Mouse (Mus musculus) MEL (cell line): ENCODE measurements around the gene Apobec3. TPM values are rescaled to one million over a fixed set of nuclear protein-coding genes. Genes with fewer than 3 reads are reported as not detected.

Source experiments
- DNase-seq: peaks from one replicate; pipeline ENCODE4 v3.0.0; 2011; ENCODE audit warnings: low read depth, low spot score
- H3K27ac ChIP-seq: 2 replicates; pipeline ENCODE4 v1.5.1; 2012; ENCODE audit warnings: low read depth, mild to moderate bottlenecking, control low read depth, low read length, moderate library complexity; ENCODE audit not compliant: control insufficient read depth
- H3K27me3 ChIP-seq, 2 experiments: fragments of 150-350 bp in 1 of 2; sonication (generic) in 1 of 2; 2 replicates each; pipeline ENCODE4 v1.6.1; 2012; ENCODE audit warnings: low read length in 2 of 2, mild to moderate bottlenecking in 2 of 2, improper control_type of control experiment in 1 of 2, moderate library complexity in 1 of 2; ENCODE audit not compliant: insufficient read depth in 2 of 2, control insufficient read depth in 1 of 2
- H3K36me3 ChIP-seq, 2 experiments: 2 replicates each; pipeline ENCODE4 v1.6.1; 2012 to 2014; ENCODE audit warnings: low read length in 2 of 2, improper control_type of control experiment in 1 of 2, inconsistent platforms in 1 of 2, mild to moderate bottlenecking in 1 of 2; ENCODE audit not compliant: insufficient read depth in 2 of 2, control insufficient read depth in 1 of 2
- H3K4me1 ChIP-seq, 2 experiments: fragments of 150-350 bp in 1 of 2; sonication (generic) in 1 of 2; 2 replicates each; pipeline ENCODE4 v1.6.1; 2012; ENCODE audit warnings: low read length in 2 of 2, improper control_type of control experiment in 1 of 2, mild to moderate bottlenecking in 1 of 2; ENCODE audit not compliant: insufficient read depth in 2 of 2, control insufficient read depth in 1 of 2
- H3K4me3 ChIP-seq, 2 experiments: fragments of 150-350 bp in 1 of 2; sonication (generic) in 1 of 2; 2 replicates each; pipeline ENCODE4 v1.5.1; 2012; ENCODE audit warnings: low read depth in 2 of 2, low read length in 2 of 2, mild to moderate bottlenecking in 2 of 2, moderate library complexity in 2 of 2, control low read depth in 1 of 2, improper control_type of control experiment in 1 of 2; ENCODE audit not compliant: control insufficient read depth in 1 of 2, insufficient read depth in 1 of 2
- H3K79me2 ChIP-seq: 2 replicates; pipeline ENCODE4 v1.6.1; 2012; ENCODE audit warnings: mild to moderate bottlenecking, low read length, moderate library complexity; ENCODE audit not compliant: control insufficient read depth, poor library complexity, insufficient read depth
- H3K9ac ChIP-seq: 2 replicates; pipeline ENCODE4 v1.6.1; 2012; ENCODE audit warnings: low read depth, mild to moderate bottlenecking, control low read depth, low read length, moderate library complexity; ENCODE audit not compliant: control insufficient read depth, poor library complexity, severe bottlenecking
- H3K9me3 ChIP-seq: fragments of 150-350 bp; sonication (generic); replicated peaks from 2 replicates; pipeline ENCODE4 v1.6.1; 2012; ENCODE audit warnings: mild to moderate bottlenecking, low read length, improper control_type of control experiment, moderate library complexity; ENCODE audit not compliant: insufficient read depth
- BHLHE40 ChIP-seq: IDR thresholded peaks from 2 replicates; pipeline ENCODE4 v1.6.1; 2012; ENCODE audit warnings: low read depth, mild to moderate bottlenecking, inconsistent platforms, low read length, improper control_type of control experiment, borderline replicate concordance
- CHD1 ChIP-seq: IDR thresholded peaks from 2 replicates; pipeline ENCODE4 v1.6.1; 2012; ENCODE audit warnings: low read depth, mild to moderate bottlenecking, inconsistent platforms, low read length, improper control_type of control experiment
- CHD2 ChIP-seq: IDR thresholded peaks from 2 replicates; pipeline ENCODE4 v1.6.1; 2011; ENCODE audit warnings: low read length, improper control_type of control experiment
- ELF1 ChIP-seq: IDR thresholded peaks from 2 replicates; pipeline ENCODE4 v1.6.1; 2014; ENCODE audit warnings: low read depth, mild to moderate bottlenecking, inconsistent platforms, low read length, improper control_type of control experiment, moderate library complexity
- GABPA ChIP-seq: IDR thresholded peaks from 2 replicates; pipeline ENCODE4 v1.6.1; 2012; ENCODE audit warnings: low read depth, mild to moderate bottlenecking, inconsistent platforms, low read length, improper control_type of control experiment, moderate library complexity
- GATA1 ChIP-seq: IDR thresholded peaks from 2 replicates; pipeline ENCODE4 v1.6.1; 2011; ENCODE audit warnings: low read depth, low read length, improper control_type of control experiment
- JUND ChIP-seq: IDR thresholded peaks from 2 replicates; pipeline ENCODE4 v1.6.1; 2011; ENCODE audit warnings: low read depth, mild to moderate bottlenecking, improper control_type of control experiment, low read length
- KAT2A ChIP-seq: conservative IDR thresholded peaks from 2 replicates; pipeline ENCODE4 v1.6.1; 2012; ENCODE audit warnings: low read depth, low read length, improper control_type of control experiment, inconsistent platforms
- MAFK ChIP-seq: IDR thresholded peaks from 2 replicates; pipeline ENCODE4 v1.6.1; 2011; ENCODE audit warnings: low read depth, mild to moderate bottlenecking, low read length, improper control_type of control experiment, borderline replicate concordance
- MAX ChIP-seq: IDR thresholded peaks from 2 replicates; pipeline ENCODE4 v1.6.1; 2011; ENCODE audit warnings: low read length, improper control_type of control experiment
- MAZ ChIP-seq: IDR thresholded peaks from 2 replicates; pipeline ENCODE4 v1.6.1; 2012; ENCODE audit warnings: low read depth, mild to moderate bottlenecking, inconsistent platforms, low read length, improper control_type of control experiment
- MYB ChIP-seq: IDR thresholded peaks from 2 replicates; pipeline ENCODE4 v1.6.1; 2011; ENCODE audit warnings: mild to moderate bottlenecking, low read depth, low read length, improper control_type of control experiment
- MYC ChIP-seq: IDR thresholded peaks from 2 replicates; pipeline ENCODE4 v1.6.1; 2011; ENCODE audit warnings: low read depth, mild to moderate bottlenecking, low read length, improper control_type of control experiment, moderate library complexity
- NELFE ChIP-seq: IDR thresholded peaks from 2 replicates; pipeline ENCODE4 v1.6.1; 2011; ENCODE audit warnings: low read depth, low read length, improper control_type of control experiment
- RAD21 ChIP-seq: IDR thresholded peaks from 2 replicates; pipeline ENCODE4 v1.6.1; 2011; ENCODE audit warnings: mild to moderate bottlenecking, low read depth, low read length, improper control_type of control experiment
- RCOR1 ChIP-seq: IDR thresholded peaks from 2 replicates; pipeline ENCODE4 v1.6.1; 2012; ENCODE audit warnings: low read depth, mild to moderate bottlenecking, inconsistent platforms, low read length, improper control_type of control experiment
- TAL1 ChIP-seq: IDR thresholded peaks from 2 replicates; pipeline ENCODE4 v1.6.1; 2012; ENCODE audit warnings: mild to moderate bottlenecking, inconsistent platforms, low read length, moderate library complexity, mixed read lengths
- TBP ChIP-seq: IDR thresholded peaks from 2 replicates; pipeline ENCODE4 v1.8.0; 2011; ENCODE audit warnings: low read depth, low read length, improper control_type of control experiment
- TCF12 ChIP-seq: IDR thresholded peaks from 2 replicates; pipeline ENCODE4 v1.6.1; 2014; ENCODE audit warnings: low read depth, mild to moderate bottlenecking, inconsistent platforms, low read length, improper control_type of control experiment, moderate library complexity
- USF1 ChIP-seq: IDR thresholded peaks from 2 replicates; pipeline ENCODE4 v1.6.1; 2014; ENCODE audit warnings: low read depth, mild to moderate bottlenecking, inconsistent platforms, low read length, improper control_type of control experiment, moderate library complexity
- USF2 ChIP-seq, 2 experiments: IDR thresholded peaks; 2 replicates each; pipeline ENCODE4 v1.6.1; 2011 to 2012; ENCODE audit warnings: improper control_type of control experiment in 2 of 2, low read length in 2 of 2, borderline replicate concordance in 1 of 2, inconsistent platforms in 1 of 2, low read depth in 1 of 2, mild to moderate bottlenecking in 1 of 2; ENCODE audit not compliant: insufficient read depth in 1 of 2
- ZNF384 ChIP-seq: IDR thresholded peaks from 2 replicates; pipeline ENCODE4 v1.6.1; 2012; ENCODE audit warnings: low read depth, mild to moderate bottlenecking, inconsistent platforms, low read length, improper control_type of control experiment
- polyA plus RNA-seq, 2 experiments: library from polyadenylated mRNA; stranded (reverse) in 1 of 2; unstranded in 1 of 2; fragments of >175 nt in 1 of 2; fragments of >200 nt in 1 of 2; gene quantifications; 2 replicates each; pipeline versions ENCODE4 v1.2.1 to v1.2.4; 2012; ENCODE audit warnings: low replicate concordance in 2 of 2, low read depth in 1 of 2; ENCODE audit not compliant: insufficient read length in 2 of 2, insufficient read depth in 1 of 2, missing spikeins in 1 of 2
- total RNA-seq: library from RNA; depleted of rRNA; stranded (reverse); fragments of 300-350 nt; gene quantifications from 2 replicates; pipeline ENCODE4 v1.2.3, GENCODE M21; 2012

Gene Apobec3
- total and polyA plus RNA-seq, 3 experiments: 22.2 to 38.6 TPM; not detected in 1

DNA sequence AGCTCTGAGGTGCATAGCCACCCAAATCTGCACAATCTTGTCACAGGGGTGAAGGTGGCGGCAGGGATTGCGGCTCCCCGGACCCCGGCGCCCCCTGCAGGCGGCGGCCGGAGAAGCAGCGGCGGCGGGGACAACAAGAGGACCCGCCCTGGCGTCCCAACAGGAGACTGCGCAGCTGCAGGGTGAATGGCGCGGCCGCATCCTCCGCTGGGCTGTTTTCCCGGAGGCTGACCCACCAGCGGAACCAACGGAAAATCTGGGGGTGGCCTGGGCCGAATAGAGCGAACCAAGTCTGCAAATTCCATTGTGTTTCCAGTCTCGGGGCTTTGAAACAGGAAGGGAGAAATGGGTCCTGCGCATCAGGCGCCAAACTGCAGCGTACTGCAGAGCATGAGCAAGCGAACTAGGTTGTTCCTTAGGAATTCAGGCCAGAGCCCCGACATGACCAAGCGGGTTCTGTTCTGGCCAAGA lies 8.1 kb upstream of the Apobec3 start (continued):
- TF ChIP-seq RCOR1 (peak; percentile 73), MYB (no peak), MAFK (no peak), NELFE (peak; percentile 61), CHD1 (no peak), MYC (no peak), USF1 (no peak), KAT2A (no peak), GATA1 (no peak), TAL1 (no peak), CHD2 (no peak), MAX (no peak), RAD21 (peak; percentile 46), GABPA (no peak), TCF12 (peak; percentile 25; the same call in 1 of the 2 replicates), ELF1 (no peak), ZNF384 (no peak), TBP (peak; percentile 23; the same call in 1 of the 2 replicates)

DNA sequence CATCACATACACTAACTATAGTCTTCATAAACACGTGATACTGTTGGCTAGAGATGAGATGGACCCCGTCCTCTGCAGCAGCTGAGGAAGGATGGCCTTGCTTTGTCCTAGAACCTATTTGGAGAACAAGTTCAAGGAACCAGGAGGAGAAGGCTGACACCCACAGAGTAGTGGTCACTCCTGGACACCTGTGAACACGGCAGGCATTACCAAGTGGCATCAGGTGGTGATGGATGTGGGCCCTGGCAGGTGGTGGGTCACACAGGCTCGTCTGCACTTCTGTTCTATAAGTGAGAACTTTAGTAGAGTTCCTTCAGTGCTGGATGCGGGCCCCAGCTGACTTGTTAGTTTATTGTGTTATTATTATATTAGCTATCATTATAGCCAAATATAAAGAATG lies 6.6 kb upstream of the Apobec3 start:
- TF ChIP-seq TCF12 (no peak), JUND (no peak), TBP (no peak), USF2 (IDR thresholded peaks at IDR 0.05; ENCODE audit: borderline replicate concordance in 1 of 2, insufficient read depth in 1 of 2, low read depth in 1 of 2, low read length in 2 of 2) (no peak), BHLHE40 (no peak), ELF1 (no peak), MAZ (no peak)
- Histone ChIP-seq H3K4me1 (peaks cover 0 to 4% of the 10 kb centered on the region in 2 experiments; a peak in 2 of 4 replicates), H3K27ac (no peak overlapping the region), H3K79me2 (no peaks in the 10 kb centered on the region; the same call in 1 of the 2 replicates), H3K4me3 (no peak overlapping the region), H3K27me3 (no peaks in the 10 kb centered on the region), H3K36me3 (no peaks in the 10 kb centered on the region), H3K9ac (no peak overlapping the region), H3K9me3 (no peaks in the 10 kb centered on the region)
- no peak for DNase-seq
